Mouse (Mus musculus): ENCODE results near the gene Hapln3. TPM values are rescaled to one million over a fixed set of nuclear protein-coding genes. Genes with fewer than 3 reads are reported as not detected.

The Hapln3 gene
- polyA plus RNA-seq, 1 experiment from 2014 or later, result 5.0 TPM

GRCm38 (mm10) chr7:79068231-79068630, 62.6 kb downstream of the Hapln3 start:
- Histone ChIP-seq H3K27ac (no peak overlapping the region), H3K27me3 (no peaks in the 10 kb centered on the region), H3K4me1 (no peaks in the 10 kb centered on the region), H3K9me3 (no peaks in the 10 kb centered on the region), H3K9ac (no peak overlapping the region), H3K4me2 (no peak overlapping the region), H3K36me3 (no peaks in the 10 kb centered on the region), H3K4me3 (no peak overlapping the region)
- 56% methylated on average over 4 of the region's 4 CpGs for WGBS
- ATAC-seq (ENCODE audit: insufficient number of reproducible peaks, insufficient read depth, low FRiP score, low TSS enrichment, low read depth), result no peak

- 70% methylated on average over 7 of the region's 7 CpGs for WGBS
- Histone ChIP-seq H3K9ac (no peak overlapping the region), H3K4me1 (no peaks in the 10 kb centered on the region), H3K27me3 (no peaks in the 10 kb centered on the region), H3K27ac (no peak overlapping the region), H3K4me2 (no peak overlapping the region), H3K36me3 (no peaks in the 10 kb centered on the region), H3K9me3 (no peaks in the 10 kb centered on the region), H3K4me3 (no peak overlapping the region)
- no peak for ATAC-seq (ENCODE audit: insufficient number of reproducible peaks, insufficient read depth, low FRiP score, low TSS enrichment, low read depth)
Measured at GRCm38 (mm10) chr7:79067466-79067865, 63.4 kb downstream of the Hapln3 start.

Other genes starting within 250 kb of the Hapln3 start
- gene Aen, start 235.2 kb downstream of the Hapln3 start, polyA plus RNA-seq (2015; fragmentation: Nextera tagmentation; extraction: Ambion mirVana), result 33.8 and 41.8 TPM in 2 replicates
- gene Isg20, start 217.6 kb downstream of the Hapln3 start, polyA plus RNA-seq (2015; fragmentation: Nextera tagmentation; extraction: Ambion mirVana), result 0.49 and 1.4 TPM in 2 replicates
- gene Acan, start 77.5 kb downstream of the Hapln3 start, polyA plus RNA-seq (2015; fragmentation: Nextera tagmentation; extraction: Ambion mirVana), result 16.6 and 23.7 TPM in 2 replicates
- gene Mfge8, start 18.0 kb upstream of the Hapln3 start, polyA plus RNA-seq (2015; fragmentation: Nextera tagmentation; extraction: Ambion mirVana), result 145 and 152 TPM in 2 replicates
- gene Abhd2, start 142.2 kb upstream of the Hapln3 start, polyA plus RNA-seq (2015; fragmentation: Nextera tagmentation; extraction: Ambion mirVana), result 13.9 and 15.2 TPM in 2 replicates

All from embryonic facial prominence, embryonic 13.5 days (tissue).